Mouse (Mus musculus) spleen, adult 18-20 months (tissue): Measurements from ENCODE around the gene Actl7b.

Source experiments
- DNase-seq, 2 experiments: peaks; one replicate each; pipeline ENCODE4 v3.0.0; 2022; ENCODE audit warnings: mixed read lengths in 2 of 2

Gene Actl7b

GRCm38 (mm10) chr4:56702234-56702633 lies 39.0 kb downstream of the Actl7b start:
- DNase-seq, result no peak

DNA sequence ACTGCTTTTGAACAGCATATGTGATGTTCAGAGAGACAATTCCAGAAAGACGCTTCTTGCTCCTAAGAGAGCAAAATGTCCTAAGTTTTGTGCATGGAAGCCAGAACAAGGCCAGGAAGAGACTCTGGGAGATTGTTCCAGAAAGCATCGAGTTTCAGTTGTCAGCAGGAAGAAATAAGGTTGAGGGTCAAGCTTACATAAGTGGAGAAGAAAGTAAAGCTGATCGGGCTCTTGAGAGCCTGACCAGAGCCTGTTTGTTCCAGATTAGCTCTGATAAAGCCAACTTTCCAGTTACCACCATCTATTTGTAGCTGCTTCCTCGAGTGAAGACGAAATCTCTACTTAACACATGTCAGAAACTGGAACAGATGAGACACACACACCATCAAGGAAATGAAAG lies 42.6 kb downstream of the Actl7b start:
- DNase-seq, result no peak

GRCm38 (mm10) chr4:56696401-56696800 lies 44.8 kb downstream of the Actl7b start:
- DNase-seq, result no peak
